Mouse (Mus musculus) retina, postnatal 1 day (tissue): ENCODE results near the gene Sik2.

ENCODE experiments used
- DNase-seq: peaks from one replicate; pipeline ENCODE4 v3.0.0-alpha.2; 2012

The Sik2 gene

DNA sequence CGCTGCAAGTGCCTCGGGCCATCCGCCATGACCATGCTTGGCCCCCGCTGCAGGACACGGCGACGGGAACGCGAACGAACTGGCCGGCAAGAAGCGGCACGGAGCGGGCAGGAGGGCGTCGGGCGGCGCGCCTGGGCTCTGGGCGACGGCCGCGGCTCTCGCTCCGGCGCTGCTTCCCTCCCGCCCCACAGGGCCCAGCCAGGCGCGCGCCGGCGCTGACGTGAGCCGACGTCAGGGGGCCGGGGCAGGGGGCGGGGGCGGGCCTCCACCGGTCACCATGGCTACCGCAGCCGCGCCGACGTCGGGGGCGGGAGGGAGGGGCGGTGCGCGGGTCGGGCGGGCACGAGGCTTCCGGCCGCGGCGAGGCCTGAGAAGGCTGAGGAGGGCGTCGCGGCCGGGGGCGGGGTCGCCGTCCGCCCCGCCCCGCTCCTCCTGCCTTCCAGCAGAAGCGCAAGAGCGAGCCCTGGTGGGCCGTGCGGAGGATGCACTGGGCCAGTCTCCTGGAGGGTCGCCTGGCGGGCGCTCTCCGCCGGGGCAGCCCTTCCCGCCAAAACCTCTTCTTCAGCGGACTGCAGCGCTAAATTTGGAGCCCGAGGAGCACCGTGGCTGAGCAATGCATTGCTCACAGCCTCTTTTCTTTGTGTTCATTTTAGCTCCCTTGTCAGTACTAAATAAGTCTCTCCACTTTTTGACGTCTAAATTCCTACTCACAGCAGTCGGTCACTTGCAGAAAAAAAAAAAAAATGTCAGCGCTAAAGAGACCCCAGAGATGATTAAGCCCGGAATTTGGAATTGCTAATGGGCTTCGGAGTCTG, at the start of gene Sik2:
Sik2 (minus strand) TSS at position 233 of the 815 bp plus-strand sequence.
- peak; percentile 97 for DNase-seq

DNA sequence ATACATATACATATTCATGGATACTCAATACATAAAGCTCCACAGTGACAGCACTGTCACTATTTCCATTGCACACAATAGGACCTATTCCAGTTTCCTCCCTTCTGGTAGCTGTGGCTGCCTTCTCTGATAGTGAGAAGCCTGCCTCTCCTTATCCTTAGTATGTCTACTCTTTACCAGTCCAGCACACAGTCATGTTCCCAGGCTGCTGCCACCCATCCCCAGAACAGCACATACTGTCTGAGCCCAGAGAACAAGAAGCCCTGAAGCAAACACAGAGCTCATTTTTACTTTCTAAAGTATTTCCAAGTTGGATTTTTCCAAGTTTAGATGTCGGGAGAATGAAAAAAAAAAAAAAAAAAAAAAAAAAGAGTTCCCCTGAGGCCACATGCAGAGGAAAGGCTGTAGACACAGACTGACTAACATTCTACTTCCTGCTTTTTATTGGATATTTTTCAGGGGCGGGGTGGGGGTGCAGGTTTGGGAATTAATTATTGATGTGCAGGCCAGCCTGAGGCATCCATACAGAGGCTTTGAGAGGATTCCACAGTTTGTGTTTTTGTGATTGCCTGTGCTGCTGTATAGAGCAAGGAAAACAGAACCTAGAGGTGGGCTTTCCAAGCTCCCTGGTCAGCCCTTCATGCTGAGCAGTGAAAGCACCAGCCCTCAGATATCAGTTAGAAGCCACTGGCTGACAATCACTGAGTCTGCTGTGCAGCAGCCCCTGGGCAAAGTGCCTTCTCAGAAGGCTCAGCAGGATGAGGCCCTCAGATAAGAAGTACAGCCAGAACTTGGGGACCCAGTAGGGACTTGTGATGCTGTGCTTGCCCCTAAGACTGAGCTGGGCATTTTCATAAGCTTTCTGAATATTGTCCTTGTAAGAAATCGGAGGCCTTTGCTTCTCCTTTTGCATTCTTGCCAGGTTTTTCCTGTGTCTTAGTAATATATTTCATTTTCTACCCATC, 47.8 kb upstream of the Sik2 start:
- no peak for DNase-seq

DNA sequence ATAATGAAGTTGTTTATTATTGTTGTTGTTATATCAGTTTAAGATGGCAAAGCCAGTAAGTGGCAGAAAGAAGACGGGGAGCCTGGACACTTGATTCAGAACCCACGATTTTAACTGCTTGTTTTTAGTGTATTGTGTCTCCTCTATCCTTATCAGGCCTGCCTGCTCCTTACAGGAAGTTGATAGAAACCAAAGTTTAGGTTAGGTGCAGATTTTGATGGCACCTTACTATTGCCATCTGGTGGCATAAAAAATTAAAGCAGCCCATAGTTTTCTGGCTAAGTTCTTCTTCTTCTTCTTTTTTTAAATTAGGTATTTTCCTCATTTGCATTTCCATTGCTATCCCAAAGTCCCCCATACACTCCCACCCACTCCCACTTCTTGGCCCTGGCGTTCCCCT, 43.3 kb upstream of the Sik2 start:
- DNase-seq, result peak; percentile 6

DNA sequence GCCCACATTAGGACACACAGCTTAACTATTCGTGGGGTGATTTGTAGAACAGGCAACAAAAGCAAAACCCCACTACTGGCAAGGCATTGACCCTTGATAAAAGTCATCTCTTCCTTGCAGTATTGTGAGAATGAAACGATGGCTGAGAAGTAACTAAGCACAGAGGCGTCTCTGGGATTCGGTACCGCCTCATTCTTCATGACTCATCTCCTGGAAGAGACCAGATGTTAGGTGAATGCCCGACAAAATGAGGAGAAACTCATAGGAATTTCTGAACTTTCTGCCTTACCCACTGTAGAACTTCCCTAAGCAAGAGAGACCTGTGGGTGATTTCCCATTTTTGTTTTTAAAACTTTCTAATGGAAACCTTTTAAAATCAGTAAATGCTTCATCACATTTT, 33.3 kb upstream of the Sik2 start:
- no peak for DNase-seq

DNA sequence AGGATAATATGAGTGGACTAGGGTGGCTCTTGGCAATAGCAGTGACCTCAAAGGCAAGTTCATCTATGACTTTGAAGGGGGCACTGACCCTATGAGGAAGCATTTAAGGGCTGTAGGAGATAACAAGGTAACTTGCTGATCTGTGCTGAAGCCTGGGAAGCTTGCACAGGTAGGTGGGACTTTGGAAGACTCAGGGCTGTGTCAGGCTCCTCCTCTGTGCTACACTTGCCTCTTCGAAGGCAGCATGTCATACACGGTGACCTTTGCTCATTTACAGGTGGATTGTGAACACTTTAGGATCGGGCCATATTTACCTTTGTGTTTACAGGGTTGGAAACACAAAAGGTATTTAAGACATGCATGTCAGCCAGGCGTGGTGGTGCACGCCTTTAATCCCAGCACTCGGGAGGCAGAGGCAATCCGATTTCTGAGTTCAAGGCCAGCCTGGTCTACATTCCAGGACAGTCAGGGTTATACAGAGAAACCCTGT, 32.7 kb upstream of the Sik2 start:
- no peak for DNase-seq

DNA sequence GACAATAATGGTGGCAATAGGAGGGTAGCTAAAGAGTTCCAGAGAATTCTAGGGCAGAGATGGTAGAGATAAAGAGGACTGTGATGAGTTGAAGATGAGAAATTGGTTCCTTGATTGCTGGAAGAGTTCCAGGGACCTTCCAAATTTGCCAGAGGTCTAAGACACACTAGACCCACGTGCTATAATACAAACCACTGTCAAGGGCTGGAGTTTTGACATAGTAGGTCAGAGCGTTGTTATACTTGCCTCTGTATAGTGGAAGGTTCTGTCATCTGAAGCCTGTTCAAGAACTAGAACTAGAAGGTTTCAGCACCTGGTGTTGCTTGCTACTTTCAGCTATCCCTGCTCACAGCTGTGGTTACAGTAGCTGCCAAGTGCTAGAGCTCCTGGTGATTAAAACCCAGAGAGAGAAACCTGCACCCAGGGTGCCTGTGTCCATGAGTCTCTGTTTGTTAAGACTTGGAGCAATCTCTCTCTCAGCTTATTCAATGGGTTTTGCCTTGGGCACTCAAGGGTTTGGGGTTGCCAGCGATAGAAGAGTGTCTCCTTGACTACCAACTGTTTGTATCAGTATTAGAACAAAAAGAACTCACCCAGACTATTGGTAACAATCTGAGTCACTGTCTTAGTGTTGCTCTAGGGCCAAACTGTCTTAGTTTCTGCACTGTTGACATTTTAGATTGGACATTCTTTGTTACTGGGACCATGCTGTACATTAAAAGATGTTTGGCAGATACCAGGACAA, 24.1 kb upstream of the Sik2 start:
- DNase-seq, result no peak

DNA sequence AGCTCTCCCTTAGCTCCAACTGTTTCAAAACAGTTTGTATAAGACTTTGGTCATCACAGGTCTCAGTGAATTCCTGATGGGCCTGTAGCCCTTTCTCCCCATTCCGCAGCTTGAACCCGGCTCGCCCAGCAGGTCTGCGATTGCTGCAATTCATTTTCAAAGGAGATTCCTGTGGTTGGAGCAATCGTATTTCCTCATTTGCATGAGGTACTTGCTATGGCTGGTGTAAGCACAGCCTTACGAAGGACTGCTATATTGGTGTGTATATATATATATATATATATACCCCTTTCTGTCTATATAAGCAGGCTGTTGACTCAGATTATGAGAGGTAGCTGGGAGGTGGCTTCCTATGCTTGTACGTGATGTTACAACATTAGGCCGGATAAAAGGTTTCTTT, 23.4 kb upstream of the Sik2 start:
- DNase-seq, result no peak

DNA sequence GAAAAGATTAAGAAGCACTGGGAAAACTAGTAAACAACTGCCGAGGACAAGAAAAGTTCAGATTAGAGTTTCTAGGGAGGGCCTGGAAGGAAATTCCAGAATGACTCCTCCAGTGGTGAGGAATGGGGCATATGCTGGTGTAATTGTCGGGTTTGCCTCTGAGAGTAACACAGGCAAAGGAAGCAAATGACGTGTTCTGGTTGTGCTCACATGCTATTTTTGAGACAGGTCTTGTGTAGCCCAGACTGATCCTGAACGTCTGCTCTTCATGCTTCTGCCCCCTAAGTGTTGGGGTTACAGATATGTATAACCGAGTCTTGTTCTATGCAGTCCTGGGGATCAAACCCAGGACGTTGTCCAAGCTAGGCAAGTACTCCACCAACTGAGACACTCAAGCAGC, 22.7 kb upstream of the Sik2 start:
- no peak for DNase-seq

DNA sequence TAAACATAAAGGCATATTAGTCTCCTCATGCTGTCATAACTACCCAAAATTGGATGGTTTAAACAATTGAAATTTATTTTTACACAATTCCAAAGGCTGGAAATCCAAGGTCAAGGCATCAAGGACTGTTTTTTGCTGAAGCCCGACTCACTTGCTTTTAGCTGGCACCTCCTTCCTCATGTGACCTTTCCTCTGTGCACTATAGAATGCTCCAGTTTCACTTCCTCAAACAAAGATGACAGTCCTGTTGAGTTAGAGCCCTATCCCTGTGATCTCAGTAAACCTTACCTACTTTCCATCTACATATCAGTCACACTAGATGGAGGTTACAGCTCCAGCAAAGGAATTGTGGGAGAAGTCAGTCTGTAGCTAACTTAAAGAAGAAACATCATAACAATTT, 21.3 kb upstream of the Sik2 start:
- DNase-seq, result no peak

DNA sequence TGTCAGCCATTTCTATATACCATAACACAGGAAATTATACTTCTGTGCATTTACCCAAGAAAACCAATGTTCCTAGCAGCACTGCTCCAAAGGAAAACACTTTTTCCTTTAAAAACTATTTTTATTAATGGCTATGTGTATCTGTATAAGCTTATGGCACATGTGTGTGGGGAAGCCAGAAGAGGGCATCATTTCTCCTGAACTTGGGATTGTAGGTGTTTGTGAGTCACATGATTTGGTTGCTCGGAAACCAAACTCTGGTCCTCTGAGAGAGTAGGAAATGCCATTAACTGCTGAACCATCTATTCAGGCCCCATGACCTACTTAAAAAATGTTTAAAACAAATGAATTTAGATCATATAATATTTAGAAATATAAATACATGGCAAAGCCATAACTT, 18.1 kb upstream of the Sik2 start:
- DNase-seq, result peak; percentile 12

DNA sequence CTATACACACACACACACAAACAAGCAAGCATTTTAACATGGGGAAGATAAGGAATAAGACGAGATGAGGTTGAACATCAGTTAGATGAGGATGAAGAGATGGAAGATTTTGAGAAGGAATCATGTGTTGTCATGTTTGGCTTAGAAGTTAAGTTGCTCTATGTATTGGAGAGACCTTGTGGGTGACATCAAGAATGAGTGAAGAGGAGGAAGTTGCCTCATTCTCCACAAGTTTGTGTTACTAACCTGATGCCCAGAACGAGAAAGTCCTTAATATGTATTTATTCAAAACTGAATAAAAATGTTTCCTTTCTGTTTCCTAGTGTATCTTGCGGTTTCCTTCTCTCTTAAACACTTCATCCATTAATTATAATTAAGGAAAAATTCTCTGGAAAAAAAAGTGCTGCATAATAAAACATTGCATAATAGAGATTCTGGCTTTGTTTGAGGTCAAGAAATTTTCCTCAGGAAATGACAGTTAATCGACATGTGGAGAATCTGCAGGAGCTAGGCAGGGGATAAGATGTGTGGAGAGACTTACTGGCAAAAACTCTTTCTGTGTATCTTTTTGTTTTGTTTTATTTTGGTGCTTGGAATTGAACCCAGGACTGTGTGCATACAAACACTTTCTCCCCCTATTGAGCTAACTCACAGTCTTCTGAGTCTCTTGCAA, 12.4 kb upstream of the Sik2 start:
- no peak for DNase-seq

DNA sequence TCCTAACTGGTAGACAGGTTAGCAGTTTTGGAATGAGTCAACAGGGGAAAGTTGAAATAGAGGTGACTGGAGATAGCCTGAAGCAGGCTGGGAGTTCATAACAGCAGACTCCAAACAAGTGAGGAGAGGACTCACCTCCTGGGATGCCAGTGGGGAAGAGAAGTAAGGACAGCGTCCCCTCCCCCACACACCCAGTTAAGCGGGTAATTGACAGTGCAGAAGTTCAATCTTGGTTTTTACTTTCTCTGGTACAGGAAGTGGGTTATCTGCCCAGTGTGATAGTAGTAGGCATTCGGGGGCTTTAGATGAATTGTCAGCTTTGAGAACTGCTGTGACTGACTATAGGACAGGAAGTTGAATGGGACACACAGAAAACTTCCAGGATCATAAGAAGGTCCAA, 11.5 kb upstream of the Sik2 start:
- no peak for DNase-seq

DNA sequence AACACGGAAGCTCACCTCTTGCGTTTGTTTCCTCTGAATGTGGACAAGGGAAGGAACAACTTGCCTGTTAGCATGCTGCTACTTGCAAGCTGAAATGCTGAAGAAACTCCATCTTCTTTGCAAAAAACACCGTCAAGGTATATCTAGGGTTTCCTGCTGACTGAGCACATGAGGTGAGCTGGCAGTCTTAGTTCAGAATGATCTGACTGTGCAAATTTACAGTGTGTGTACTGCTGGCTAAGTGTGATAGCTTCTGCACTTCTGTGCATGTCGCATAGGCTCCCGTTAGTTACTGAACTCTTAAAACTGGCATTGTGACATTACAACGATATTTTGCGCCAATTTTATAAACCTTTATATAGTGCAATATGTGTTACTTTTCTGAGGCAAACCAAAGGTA, 10.8 kb upstream of the Sik2 start:
- no peak for DNase-seq

DNA sequence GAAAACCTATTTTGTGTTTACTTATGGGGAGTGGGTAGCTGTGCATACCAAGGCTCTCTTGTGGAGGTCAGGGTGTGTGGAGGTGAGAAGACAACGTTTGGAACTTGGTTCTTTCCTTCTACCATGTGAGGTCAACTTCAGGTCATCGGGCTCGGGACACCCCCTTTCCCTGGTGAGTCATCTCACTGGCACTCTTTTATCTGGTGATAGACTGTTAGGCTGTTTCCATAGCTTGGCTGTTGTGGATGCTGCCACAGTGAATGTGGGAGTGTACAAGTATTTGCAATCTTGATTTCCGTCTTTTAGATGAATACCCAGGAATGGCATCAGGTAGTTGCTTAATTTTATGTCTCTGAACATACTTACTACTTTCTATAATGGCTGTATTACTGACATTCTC, 6.9 kb upstream of the Sik2 start:
- no peak for DNase-seq

DNA sequence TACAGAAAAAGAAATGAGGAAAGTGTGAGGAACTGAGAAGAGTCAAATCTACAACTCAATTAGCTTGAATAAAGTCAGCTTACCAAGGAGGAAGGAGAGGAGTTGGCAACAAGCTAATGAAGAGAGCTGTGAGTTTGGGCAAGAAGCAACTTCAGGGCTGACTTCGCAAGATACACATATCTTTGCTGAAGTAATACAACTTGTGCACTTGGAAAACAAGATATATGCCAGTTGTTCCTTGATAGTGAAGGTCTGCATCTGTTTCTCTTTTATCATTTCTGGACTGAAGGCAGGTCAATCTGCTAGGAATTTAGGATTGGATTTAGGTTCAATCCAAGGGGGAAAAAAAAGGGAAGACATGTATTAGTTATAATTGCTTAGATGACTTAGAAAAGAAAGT, 4.8 kb upstream of the Sik2 start:
- no peak for DNase-seq

DNA sequence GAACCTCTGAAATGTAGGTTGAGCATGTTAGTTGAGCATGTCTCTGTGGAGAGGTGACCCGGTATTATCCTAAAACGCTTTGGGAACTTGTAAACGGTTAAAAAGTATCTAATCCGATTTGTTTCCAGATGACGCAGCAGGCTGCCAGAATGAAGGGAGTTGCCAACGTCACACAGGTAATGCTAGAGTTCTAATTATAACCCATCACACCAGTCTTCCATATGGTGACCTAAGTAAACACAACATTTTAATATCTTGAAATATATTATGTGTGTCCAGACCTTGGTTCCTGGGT, 730 bp upstream of the Sik2 start:
- DNase-seq, result no peak

DNA sequence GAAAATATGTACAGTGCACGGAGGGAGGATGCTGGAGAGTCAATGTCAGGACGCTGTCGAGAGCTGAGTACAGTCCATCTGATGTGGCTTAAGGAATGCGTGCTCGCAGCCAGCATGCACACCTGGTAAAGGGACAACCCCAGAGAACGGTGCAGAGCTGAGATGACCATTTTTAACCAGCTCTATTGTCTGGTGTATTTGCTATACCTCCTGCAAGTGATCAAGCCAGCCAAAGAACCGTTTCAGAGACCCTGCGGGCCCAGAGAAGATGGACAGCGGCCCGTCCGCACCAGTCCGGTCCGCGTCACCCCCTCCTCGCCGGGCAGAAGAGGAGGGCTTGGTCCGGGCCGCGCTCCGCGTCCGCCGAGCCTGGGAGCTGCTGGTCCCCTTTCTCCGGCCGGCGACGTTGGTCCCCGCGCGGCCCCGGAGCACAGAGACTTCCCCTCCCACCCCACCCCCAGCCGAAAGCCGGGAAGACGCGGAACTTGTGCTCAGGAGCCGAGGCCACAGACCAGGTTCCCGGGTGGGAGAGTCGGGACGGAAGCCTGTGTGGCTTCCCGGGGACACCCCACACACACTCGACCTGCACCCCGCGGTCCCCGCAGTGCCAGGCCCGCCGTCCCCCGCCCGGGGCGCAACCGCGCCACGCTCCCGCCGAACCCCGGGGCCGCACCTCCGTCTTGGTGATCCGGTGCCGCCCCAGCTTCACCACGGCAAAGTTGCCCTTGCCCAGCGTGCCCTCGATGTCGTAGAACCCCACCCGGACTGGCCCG, 619 bp downstream of the Sik2 start:
- DNase-seq, result no peak

DNA sequence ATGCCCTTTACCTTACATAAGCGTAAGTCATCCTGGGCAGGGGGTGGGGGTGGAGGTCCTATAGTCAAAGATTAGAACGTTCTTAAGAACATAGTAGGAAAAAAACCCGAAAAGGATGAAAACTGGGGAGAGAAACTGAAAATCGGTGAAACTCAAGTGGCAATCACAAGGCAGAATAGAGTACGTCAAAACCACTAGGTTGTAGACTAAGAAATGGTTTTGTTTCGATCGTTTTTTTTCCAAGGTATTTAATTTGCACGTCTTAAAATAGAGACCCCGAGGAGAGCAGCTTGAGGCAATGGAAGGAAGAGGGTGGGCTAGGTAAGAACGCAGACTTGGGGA, 1.2 kb downstream of the Sik2 start:
- DNase-seq, result peak; percentile 2

DNA sequence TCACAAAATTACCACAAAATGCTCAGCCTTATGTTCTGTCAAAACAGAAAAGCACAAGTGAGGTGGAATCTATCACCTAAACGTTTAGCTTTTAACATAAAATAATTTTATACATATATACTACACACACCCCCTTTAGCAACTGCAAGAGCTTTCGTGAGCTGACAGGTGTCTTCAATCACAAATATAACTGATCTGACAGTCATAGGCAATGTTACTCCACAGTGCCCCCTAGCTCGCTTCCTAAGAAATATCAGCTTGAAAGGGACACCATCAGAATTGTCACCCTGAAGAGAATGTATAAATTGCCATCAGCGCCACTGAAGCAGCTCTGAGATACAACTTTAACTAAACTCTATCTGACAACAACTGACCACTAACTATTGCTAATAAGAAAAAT, 2.0 kb downstream of the Sik2 start:
- peak; percentile 85 for DNase-seq

DNA sequence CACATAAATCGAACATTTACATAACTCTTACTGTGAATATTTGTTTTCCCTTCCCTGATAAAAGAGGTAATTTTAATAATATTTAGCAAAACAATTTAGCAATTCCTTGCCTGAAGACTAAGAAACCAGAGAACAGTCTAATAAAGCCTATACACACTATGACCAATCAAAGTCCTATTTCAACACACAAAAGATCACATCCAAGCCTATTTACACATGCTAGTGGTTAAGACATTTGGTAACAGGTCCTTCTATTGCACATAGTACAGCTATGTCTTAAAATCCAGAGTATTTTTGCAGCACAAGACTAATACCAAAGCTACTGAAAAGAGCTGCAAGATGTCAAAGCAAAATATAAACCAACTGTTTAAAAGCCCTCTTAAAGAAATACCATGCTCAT, 4.8 kb downstream of the Sik2 start:
- DNase-seq, result no peak

DNA sequence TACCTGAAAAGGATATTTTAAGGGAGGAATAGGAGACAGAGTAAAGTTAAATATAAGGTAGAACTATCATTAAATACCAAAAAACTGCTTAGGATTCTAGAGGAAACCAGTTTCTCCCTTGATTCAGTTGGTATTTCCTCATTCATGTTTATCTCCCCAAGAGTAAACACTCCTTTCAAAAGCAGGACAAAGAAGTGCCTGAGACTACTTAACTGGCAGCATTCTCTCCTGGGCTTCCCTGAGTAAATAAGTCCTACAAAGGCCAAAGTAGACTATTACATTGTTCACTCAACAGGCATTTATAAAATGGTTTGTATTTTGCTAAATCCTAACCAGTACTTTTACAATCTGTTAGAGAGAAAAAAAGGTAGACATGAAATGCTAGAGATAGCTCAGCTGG, 22.2 kb downstream of the Sik2 start:
- no peak for DNase-seq

DNA sequence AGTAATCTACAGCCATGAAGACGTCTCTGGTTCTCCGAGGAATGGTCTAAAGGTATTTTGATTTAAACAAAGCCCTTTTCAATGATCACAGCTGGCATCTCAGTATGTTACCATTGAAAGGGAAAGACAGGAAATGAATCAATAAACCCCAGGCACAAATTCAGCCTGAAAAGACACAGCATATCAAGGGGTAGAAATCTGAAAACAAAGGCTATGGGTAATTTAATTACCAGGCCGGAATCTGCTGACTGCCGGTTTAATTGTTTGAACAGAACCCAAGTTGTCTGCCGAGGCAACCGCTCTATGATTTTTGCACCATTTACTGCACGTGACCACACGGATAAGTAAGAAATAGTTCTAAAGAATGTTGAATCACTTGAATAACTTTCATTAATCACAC, 22.8 kb downstream of the Sik2 start:
- DNase-seq, result peak; percentile 68
